Mouse (Mus musculus) CH12.LX (cell line): ENCODE measurements around the gene Wwc2. TPM values are rescaled to one million over a fixed set of nuclear protein-coding genes. Genes with fewer than 3 reads are reported as not detected.

Experiments
- DNase-seq: peaks from one replicate; pipeline ENCODE4 v3.0.0-alpha.2; 2013; ENCODE audit errors: extremely low read depth
- H3K27ac ChIP-seq: 2 replicates; pipeline ENCODE4 v1.5.1; 2012; ENCODE audit warnings: low read depth, mild to moderate bottlenecking, control low read depth, moderate library complexity; ENCODE audit not compliant: insufficient read depth
- H3K27me3 ChIP-seq: replicated peaks from 2 replicates; pipeline ENCODE3; 2012; ENCODE audit warnings: inconsistent platforms
- H3K36me3 ChIP-seq, 2 experiments: replicated peaks in 1 of 2; 2 replicates each; pipeline versions ENCODE3 to v1.6.1; 2012; ENCODE audit warnings: inconsistent platforms in 1 of 2, low read length in 1 of 2, mild to moderate bottlenecking in 1 of 2, mixed read lengths in 1 of 2, moderate library complexity in 1 of 2; ENCODE audit not compliant: control insufficient read depth in 1 of 2, insufficient read depth in 1 of 2
- H3K4me1 ChIP-seq, 2 experiments: 2 replicates each; pipeline ENCODE4 v1.6.1; 2012; ENCODE audit warnings: inconsistent platforms in 1 of 2, moderate library complexity in 1 of 2; ENCODE audit not compliant: insufficient read depth in 2 of 2, control insufficient read depth in 1 of 2
- H3K4me2 ChIP-seq: 2 replicates; pipeline ENCODE4 v1.6.1; 2012; ENCODE audit warnings: low read depth, mild to moderate bottlenecking, control low read depth; ENCODE audit not compliant: poor library complexity, insufficient read depth, severe bottlenecking
- H3K4me3 ChIP-seq, 3 experiments: fragments of 150-350 bp in 1 of 3; sonication (generic) in 1 of 3; replicated peaks in 1 of 3; 2 replicates each; pipeline versions ENCODE3 to v1.5.1; 2011 to 2012; ENCODE audit warnings: low read depth in 2 of 3, low read length in 2 of 3, mild to moderate bottlenecking in 2 of 3, moderate library complexity in 2 of 3, control low read depth in 1 of 3, improper control_type of control experiment in 1 of 3, inconsistent platforms in 1 of 3, mixed read lengths in 1 of 3; ENCODE audit not compliant: poor library complexity in 1 of 3
- H3K79me2 ChIP-seq: replicated peaks from 2 replicates; pipeline ENCODE4 v1.6.1; 2012; ENCODE audit warnings: mild to moderate bottlenecking, moderate library complexity; ENCODE audit not compliant: control insufficient read depth, poor library complexity, insufficient read depth, severe bottlenecking; ENCODE audit errors: extremely low read depth
- H3K9ac ChIP-seq: 2 replicates; pipeline ENCODE4 v1.6.1; 2012; ENCODE audit warnings: low read depth, mild to moderate bottlenecking, control low read depth, moderate library complexity; ENCODE audit not compliant: insufficient read depth
- H3K9me3 ChIP-seq: replicated peaks from 2 replicates; pipeline ENCODE3; 2012; ENCODE audit warnings: low read length, inconsistent platforms, mixed read lengths
- CHD2 ChIP-seq: IDR thresholded peaks from 2 replicates; pipeline ENCODE4 v1.6.1; 2011; ENCODE audit warnings: low read length, improper control_type of control experiment
- CTCF ChIP-seq, 2 experiments: IDR thresholded peaks in 1 of 2; conservative IDR thresholded peaks in 1 of 2; 2 replicates each; pipeline ENCODE4 v1.5.1; 2011 to 2012; ENCODE audit warnings: low read depth in 2 of 2, low read length in 2 of 2, improper control_type of control experiment in 1 of 2, inconsistent platforms in 1 of 2, mild to moderate bottlenecking in 1 of 2, moderate library complexity in 1 of 2
- EP300 ChIP-seq: IDR thresholded peaks from 2 replicates; pipeline ENCODE4 v1.6.1; 2011; ENCODE audit warnings: low read length, improper control_type of control experiment
- HCFC1 ChIP-seq: IDR thresholded peaks from 2 replicates; pipeline ENCODE4 v1.6.1; 2012; ENCODE audit warnings: low read depth, mild to moderate bottlenecking, inconsistent platforms, low read length, improper control_type of control experiment
- IRF4 ChIP-seq: IDR thresholded peaks from 2 replicates; pipeline ENCODE4 v1.6.1; 2014; ENCODE audit warnings: low read depth, mild to moderate bottlenecking, inconsistent platforms, low read length, improper control_type of control experiment
- MAFK ChIP-seq: IDR thresholded peaks from 2 replicates; pipeline ENCODE4 v1.6.1; 2011; ENCODE audit warnings: low read length, improper control_type of control experiment; ENCODE audit not compliant: insufficient replicate concordance
- MEF2A ChIP-seq: IDR thresholded peaks from 2 replicates; pipeline ENCODE4 v1.6.1; 2014; ENCODE audit warnings: low read depth, mild to moderate bottlenecking, inconsistent platforms, low read length, improper control_type of control experiment, borderline replicate concordance
- MXI1 ChIP-seq: IDR thresholded peaks from 2 replicates; pipeline ENCODE4 v1.6.1; 2011; ENCODE audit warnings: mild to moderate bottlenecking, low read depth, low read length, improper control_type of control experiment
- MYC ChIP-seq: IDR thresholded peaks from 2 replicates; pipeline ENCODE4 v1.6.1; 2011; ENCODE audit warnings: low read depth, mild to moderate bottlenecking, improper control_type of control experiment, low read length
- NELFE ChIP-seq: IDR thresholded peaks from 2 replicates; pipeline ENCODE4 v1.6.1; 2011; ENCODE audit warnings: low read depth, low read length, improper control_type of control experiment
- POLR2A ChIP-seq: IDR thresholded peaks from 2 replicates; pipeline ENCODE4 v1.6.1; 2011; ENCODE audit warnings: low read depth, mild to moderate bottlenecking, improper control_type of control experiment, low read length
- POLR2AphosphoS2 ChIP-seq: IDR thresholded peaks from 2 replicates; pipeline ENCODE4 v1.6.1; 2011; ENCODE audit warnings: low read depth, low read length, improper control_type of control experiment
- RCOR1 ChIP-seq: conservative IDR thresholded peaks from 2 replicates; pipeline ENCODE4 v1.6.1; 2012; ENCODE audit warnings: low read depth, mild to moderate bottlenecking, inconsistent platforms, low read length, improper control_type of control experiment
- SMC3 ChIP-seq: IDR thresholded peaks from 2 replicates; pipeline ENCODE4 v1.6.1; 2011; ENCODE audit warnings: low read depth, low read length, improper control_type of control experiment
- TBP ChIP-seq: conservative IDR thresholded peaks from 2 replicates; pipeline ENCODE4 v1.6.1; 2011; ENCODE audit warnings: low read depth, low read length, improper control_type of control experiment
- TCF12 ChIP-seq: IDR thresholded peaks from 2 replicates; pipeline ENCODE4 v1.6.1; 2014; ENCODE audit warnings: low read depth, mild to moderate bottlenecking, inconsistent platforms, low read length, improper control_type of control experiment
- UBTF ChIP-seq: IDR thresholded peaks from 2 replicates; pipeline ENCODE4 v1.6.1; 2012; ENCODE audit warnings: low read depth, mild to moderate bottlenecking, inconsistent platforms, low read length, improper control_type of control experiment, moderate library complexity
- USF1 ChIP-seq: IDR thresholded peaks from 2 replicates; pipeline ENCODE4 v1.6.1; 2014; ENCODE audit warnings: low read depth, mild to moderate bottlenecking, inconsistent platforms, low read length, improper control_type of control experiment
- USF2 ChIP-seq: conservative IDR thresholded peaks from 2 replicates; pipeline ENCODE4 v1.6.1; 2011; ENCODE audit warnings: low read depth, low read length, improper control_type of control experiment
- ZC3H11A ChIP-seq: IDR thresholded peaks from 2 replicates; pipeline ENCODE4 v1.6.1; 2012; ENCODE audit warnings: low read depth, mild to moderate bottlenecking, inconsistent platforms, low read length, improper control_type of control experiment
- ZNF384 ChIP-seq: IDR thresholded peaks from 2 replicates; pipeline ENCODE4 v1.6.1; 2012; ENCODE audit warnings: low read depth, low read length, improper control_type of control experiment, inconsistent platforms
- dilution Hi-C: fragments of 300-500 bp; cut with MboI; formaldehyde crosslinking; loops from 2 replicates; pipeline ENCODE4 v1.14.3; 2020; ENCODE audit warnings: low sequenced_read_pairs; ENCODE audit not compliant: extremely low pct_unique_long_range_greater_than_20kb, extremely low pct_ligation_motif_present
- in situ Hi-C: fragments of 300-500 bp; cut with MboI; formaldehyde crosslinking; loops from 3 replicates; pipeline ENCODE4 v1.14.3; 2019; ENCODE audit warnings: low sequenced_read_pairs, low pct_ligation_motif_present, low pct_unique_long_range_greater_than_20kb, mixed read lengths
- polyA plus RNA-seq: library from polyadenylated mRNA; unstranded; fragments of >175 nt; gene quantifications from 2 replicates; pipeline ENCODE4 v1.2.1, GENCODE M21; 2012; ENCODE audit warnings: low read depth; ENCODE audit not compliant: insufficient read length
- total RNA-seq, 2 experiments: library from RNA; depleted of rRNA; stranded (reverse); fragments of 300-350 nt in 1 of 2; fragments of >200 nt in 1 of 2; gene quantifications; 2 replicates each; pipeline ENCODE4 v1.2.3; 2012 to 2014

The Wwc2 gene
- total and polyA plus RNA-seq, 3 experiments: 0.04 to 1.1 (median 0.32) TPM

DNA sequence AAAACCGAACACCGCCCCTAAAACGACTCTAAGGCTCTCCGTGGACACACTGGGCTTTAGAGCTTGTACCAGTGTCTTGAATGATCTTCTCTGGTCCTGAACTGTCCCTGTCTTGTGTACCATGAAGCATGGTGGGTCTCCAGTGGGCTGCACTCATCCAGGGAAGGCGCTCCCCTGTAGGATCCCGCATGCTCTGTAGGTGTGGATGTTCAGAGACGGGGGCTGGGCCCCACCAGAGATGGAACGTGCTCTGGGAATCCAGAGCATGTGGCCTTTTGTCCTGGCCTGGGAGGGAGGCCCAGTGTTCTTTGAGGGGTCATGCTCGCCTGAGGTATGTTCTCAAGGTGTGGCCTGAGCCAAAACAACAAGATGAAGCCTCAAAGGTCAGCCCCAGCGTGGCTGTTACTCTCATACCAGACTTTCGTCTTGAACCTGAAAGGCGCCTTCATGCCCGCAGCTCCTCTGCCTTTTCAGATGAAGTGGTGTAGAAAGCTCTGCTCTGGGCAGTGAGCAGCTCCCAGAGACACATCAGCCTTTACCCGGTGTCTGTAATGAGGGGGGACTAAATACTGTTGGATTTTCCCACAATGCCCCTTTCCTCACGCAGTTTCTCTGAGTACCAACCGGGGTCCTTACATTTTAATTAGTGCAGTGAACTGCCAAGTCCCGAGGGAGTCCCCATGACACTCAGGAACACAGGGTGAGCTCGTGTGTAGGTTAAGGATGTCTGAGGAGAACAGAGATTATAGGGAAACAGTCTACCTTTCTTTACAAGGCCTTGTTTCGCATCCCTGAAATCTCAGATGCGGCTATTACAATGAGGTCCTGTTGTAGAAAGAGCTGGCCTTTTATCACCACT is 169.6 kb downstream of the Wwc2 start:
- no peaks in the 10 kb centered on the region for H3K4me1 ChIP-seq
- no peaks in the 10 kb centered on the region for H3K9me3 ChIP-seq
- DNase-seq: no peak
- dilution Hi-C loops: no loop called here
- H3K79me2 ChIP-seq: no peaks in the 10 kb centered on the region
- no peak overlapping the region for H3K9ac ChIP-seq
- H3K36me3 ChIP-seq: no peaks in the 10 kb centered on the region
- H3K4me3 ChIP-seq: no peak overlapping the region
- no peak overlapping the region for H3K27ac ChIP-seq
- TF ChIP-seq CTCF (conservative IDR thresholded peaks at IDR 0.05 in 1 of 2, IDR thresholded peaks at IDR 0.05 in 1 of 2; ENCODE audit: low read depth in 2 of 2, low read length in 2 of 2) (no peak), MXI1 (no peak), MAFK (no peak), ZC3H11A (no peak), ZNF384 (no peak), MYC (no peak), MEF2A (no peak), TBP (no peak), POLR2AphosphoS2 (no peak)
- H3K4me2 ChIP-seq: no peak overlapping the region
- no peaks in the 10 kb centered on the region for H3K27me3 ChIP-seq
- in situ Hi-C loops: no loop called here

DNA sequence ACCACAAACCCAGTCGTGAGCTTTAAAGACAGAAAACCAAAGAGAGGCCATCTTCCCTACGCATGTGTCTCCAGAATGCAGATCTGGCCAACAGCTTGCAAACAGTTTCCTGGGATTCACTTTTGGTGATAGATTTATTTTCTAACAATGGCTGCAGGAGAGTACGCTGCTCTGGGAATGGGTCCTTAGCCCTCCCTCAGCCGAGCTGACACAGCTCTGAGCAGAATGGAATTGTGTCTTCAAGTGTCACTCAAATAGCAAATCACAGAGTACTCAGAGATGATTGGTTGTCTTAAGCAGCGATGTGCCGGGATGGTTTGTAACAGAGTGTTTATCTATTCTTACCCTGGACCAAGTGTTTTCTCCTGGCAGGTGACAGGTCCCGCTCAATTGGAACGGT is 171.7 kb downstream of the Wwc2 start:
- no peak for DNase-seq
- dilution Hi-C loops (no loop called here), in situ Hi-C loops (no loop called here)
- Histone ChIP-seq H3K4me2 (no peak overlapping the region), H3K9ac (no peak overlapping the region), H3K27me3 (no peaks in the 10 kb centered on the region), H3K79me2 (no peaks in the 10 kb centered on the region), H3K4me1 (no peaks in the 10 kb centered on the region), H3K27ac (no peak overlapping the region), H3K9me3 (no peaks in the 10 kb centered on the region), H3K4me3 (no peak overlapping the region), H3K36me3 (no peaks in the 10 kb centered on the region)
- TF ChIP-seq IRF4: no peak
- no peak for TF ChIP-seq MAFK
- TF ChIP-seq CHD2: no peak
- TF ChIP-seq HCFC1: no peak
- TF ChIP-seq MYC: no peak
- no peak for TF ChIP-seq NELFE

DNA sequence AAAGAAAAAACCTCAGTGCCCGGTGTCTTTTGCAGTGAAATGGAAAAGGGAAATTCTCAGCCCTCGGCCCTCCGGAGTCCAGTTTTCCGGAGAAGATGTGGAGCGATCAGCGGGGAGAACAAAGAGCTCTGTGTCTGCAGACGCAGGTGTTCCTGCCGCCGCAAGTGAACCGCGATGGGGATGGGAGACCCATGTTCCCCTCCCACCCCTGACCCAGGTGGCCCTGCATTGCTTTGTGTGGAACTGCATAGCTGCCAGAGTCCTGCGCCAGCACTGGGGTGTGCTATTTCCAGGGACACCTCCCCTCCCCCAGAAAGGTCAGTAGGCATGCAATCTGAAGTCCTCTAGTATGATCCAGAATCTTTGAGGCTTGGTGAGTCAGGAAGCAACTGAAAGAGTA is 179.5 kb downstream of the Wwc2 start:
- Histone ChIP-seq H3K27ac (no peak overlapping the region), H3K36me3 (no peaks in the 10 kb centered on the region), H3K4me1 (no peaks in the 10 kb centered on the region), H3K79me2 (no peaks in the 10 kb centered on the region), H3K4me3 (no peak overlapping the region), H3K27me3 (no peaks in the 10 kb centered on the region), H3K4me2 (no peak overlapping the region), H3K9me3 (no peaks in the 10 kb centered on the region), H3K9ac (no peak overlapping the region)
- no peak for TF ChIP-seq EP300
- TF ChIP-seq TCF12: no peak
- TF ChIP-seq USF1: no peak
- TF ChIP-seq UBTF: no peak
- TF ChIP-seq POLR2A: no peak
- TF ChIP-seq USF2: no peak
- TF ChIP-seq RCOR1: no peak
- TF ChIP-seq MYC: no peak
- TF ChIP-seq SMC3: no peak
- no peak for DNase-seq
- dilution Hi-C loops (no loop called here), in situ Hi-C loops (no loop called here)
